12 mouse cellular contexts compared by ENCODE assay signal in genomic region chr1:78081761-78082160, GRCm38 (mm10).
A peak's percentile ranks its signal among the peaks of the same experiment; 100 is the strongest.
DNase-seq lines count a peak whose midpoint lies in the region; ATAC-seq lines count a peak whose summit lies in the region.
"Had no signal": no experiment of that assay in that cellular context is flagged by ENCODE, and none has a peak within 500 bp of the region (broad histone marks: within the 10 kb centered on the region; RNA-seq: fewer than 3 reads in every experiment).

No protein-coding gene starts in this region.

- no peaks in the 10 kb centered on the region for H3K9me3 ChIP-seq in liver, embryonic 12.5 days (replicated peaks)
- no peaks in the 10 kb centered on the region for H3K9me3 ChIP-seq in intestine, embryonic 14.5 days (ENCODE audit: control insufficient read depth, low read length)
- H3K9me3 ChIP-seq in limb, embryonic 15.5 days = no peaks in the 10 kb centered on the region
- H3K9me3 ChIP-seq: heart, embryonic 12.5 days had no signal

- DNase-seq in liver = no peak
- peak; percentile 57 for DNase-seq in embryo, embryonic 10.5 days (ENCODE audit: low spot score)
- DNase-seq in intestine, embryonic 14.5 days (ENCODE audit: low spot score) = no peak
- no peak for DNase-seq in urinary bladder, postnatal 36 days (ENCODE audit: low spot score in 2 of 2)
- no peak for DNase-seq in cerebellum, adult 9-11 months
- DNase-seq in ovary, postnatal 14 days (ENCODE audit: low spot score) = no peak
- DNase-seq: thymus, postnatal 14 days had no signal

- H3K4me2 ChIP-seq in liver, embryonic 12.5 days = peak overlapping the region; percentile 28
- H3K4me2 ChIP-seq in intestine, embryonic 14.5 days (ENCODE audit: low read length) = peak overlapping the region; percentile 2; the same call in 1 of the 2 replicates
- peak overlapping the region; percentile 21 for H3K4me2 ChIP-seq in limb, embryonic 15.5 days
- H3K4me2 ChIP-seq: heart, embryonic 12.5 days had no signal

- H3K9ac ChIP-seq in liver, embryonic 12.5 days = no peak overlapping the region
- no peak overlapping the region for H3K9ac ChIP-seq in intestine, embryonic 14.5 days (ENCODE audit: low read length)
- H3K9ac ChIP-seq in limb, embryonic 15.5 days = no peak overlapping the region
- H3K9ac ChIP-seq: heart, embryonic 12.5 days had no signal

- no peak overlapping the region for H3K4me3 ChIP-seq in liver, embryonic 12.5 days
- H3K4me3 ChIP-seq in intestine, embryonic 14.5 days (ENCODE audit: low read depth, low read length) = no peak overlapping the region
- H3K4me3 ChIP-seq in limb, embryonic 15.5 days = no peak overlapping the region
- H3K4me3 ChIP-seq: heart, embryonic 12.5 days had no signal

- no peaks in the 10 kb centered on the region for H3K4me1 ChIP-seq in liver, embryonic 12.5 days
- no peaks in the 10 kb centered on the region for H3K4me1 ChIP-seq in intestine, embryonic 14.5 days (replicated peaks; ENCODE audit: control insufficient read depth, insufficient read depth, low read length)
- no peaks in the 10 kb centered on the region for H3K4me1 ChIP-seq in limb, embryonic 15.5 days
- H3K4me1 ChIP-seq: heart, embryonic 12.5 days had no signal

- no peak for ATAC-seq in liver, embryonic 12.5 days
- ATAC-seq in intestine, embryonic 14.5 days (replicated peaks; ENCODE audit: low FRiP score, low TSS enrichment, low read depth) = no peak
- no peak for ATAC-seq in limb, embryonic 15.5 days (ENCODE audit: insufficient number of reproducible peaks, low FRiP score, low TSS enrichment, low read depth)
- ATAC-seq: inflammation-experienced regulatory T-cells, adult 6 months had no signal

- no peaks in the 10 kb centered on the region for H3K27me3 ChIP-seq in liver, embryonic 12.5 days (replicated peaks)
- peaks cover 3% of the 10 kb centered on the region; the same call in 1 of the 2 replicates for H3K27me3 ChIP-seq in intestine, embryonic 14.5 days (replicated peaks; ENCODE audit: control insufficient read depth, insufficient read depth, low read length)
- H3K27me3 ChIP-seq in limb, embryonic 15.5 days = 0 out of 2 replicates have a peak, but pooled peaks cover 4% of the 10 kb centered on the region
- H3K27me3 ChIP-seq: CH12.LX; heart, embryonic 12.5 days had no signal

- 66% methylated on average over 18 of the region's 18 CpGs for WGBS in liver, embryonic 12.5 days (ENCODE audit: insufficient replicate concordance)
- 49% methylated on average over 18 of the region's 18 CpGs for WGBS in intestine, embryonic 14.5 days
- 28% methylated on average over 18 of the region's 18 CpGs for WGBS in limb, embryonic 15.5 days

- H3K36me3 ChIP-seq in liver, embryonic 12.5 days = no peaks in the 10 kb centered on the region
- no peaks in the 10 kb centered on the region for H3K36me3 ChIP-seq in intestine, embryonic 14.5 days (ENCODE audit: control insufficient read depth, insufficient read depth, low read length)
- H3K36me3 ChIP-seq in limb, embryonic 15.5 days = no peaks in the 10 kb centered on the region
- H3K36me3 ChIP-seq: heart, embryonic 12.5 days had no signal

- no peak overlapping the region for H3K27ac ChIP-seq in liver, embryonic 12.5 days
- no peak overlapping the region for H3K27ac ChIP-seq in intestine, embryonic 14.5 days (ENCODE audit: low read depth)
- no peak overlapping the region for H3K27ac ChIP-seq in limb, embryonic 15.5 days
